Mouse (Mus musculus) myocyte (in vitro differentiated cells): Measurements from ENCODE around the gene Zfp36.

Experiments
- CEBPB ChIP-seq: IDR thresholded peaks from 2 replicates; pipeline ENCODE4 v1.6.1; 2011; ENCODE audit warnings: mild to moderate bottlenecking, moderate library complexity; ENCODE audit not compliant: poor library complexity, insufficient read depth, severe bottlenecking
- E2F4 ChIP-seq: IDR thresholded peaks from one replicate; pipeline ENCODE4 v1.6.1; 2011; ENCODE audit warnings: mild to moderate bottlenecking, control low read depth, moderate library complexity; ENCODE audit not compliant: insufficient read depth
- MAX ChIP-seq: IDR thresholded peaks from one replicate; pipeline ENCODE4 v1.6.1; 2011; ENCODE audit warnings: low read depth, mild to moderate bottlenecking, control low read depth
- MYOD1 ChIP-seq, 3 experiments: IDR thresholded peaks; one replicate each; pipeline ENCODE4 v1.6.1; 2011; ENCODE audit warnings: control low read depth in 2 of 3, low read depth in 2 of 3, mild to moderate bottlenecking in 2 of 3, moderate library complexity in 1 of 3; ENCODE audit not compliant: insufficient read length in 2 of 3, control insufficient read depth in 1 of 3
- MYOG ChIP-seq, 3 experiments: IDR thresholded peaks; one replicate each; pipeline ENCODE4 v1.6.1; 2011; ENCODE audit warnings: control low read depth in 2 of 3, low read depth in 2 of 3, mild to moderate bottlenecking in 2 of 3; ENCODE audit not compliant: insufficient read length in 2 of 3, control insufficient read depth in 1 of 3, insufficient read depth in 1 of 3
- POLR2A ChIP-seq: IDR thresholded peaks from one replicate; pipeline ENCODE4 v1.6.1; 2011; ENCODE audit warnings: low read depth, mild to moderate bottlenecking, control low read depth, moderate library complexity; ENCODE audit not compliant: insufficient read length
- POLR2AphosphoS2 ChIP-seq: IDR thresholded peaks from one replicate; pipeline ENCODE4 v1.6.1; 2011; ENCODE audit warnings: low read depth, control low read depth; ENCODE audit not compliant: insufficient read length
- SRF ChIP-seq: IDR thresholded peaks from one replicate; pipeline ENCODE4 v1.6.1; 2011; ENCODE audit warnings: low read depth; ENCODE audit not compliant: control insufficient read depth, insufficient read length
- TCF12 ChIP-seq: IDR thresholded peaks from one replicate; pipeline ENCODE4 v1.6.1; 2011; ENCODE audit warnings: mild to moderate bottlenecking, control low read depth; ENCODE audit not compliant: poor library complexity, insufficient read depth, severe bottlenecking
- TCF3 ChIP-seq: IDR thresholded peaks from one replicate; pipeline ENCODE4 v1.6.1; 2011; ENCODE audit warnings: low read depth, control low read depth; ENCODE audit not compliant: insufficient read length
- USF1 ChIP-seq: IDR thresholded peaks from one replicate; pipeline ENCODE4 v1.6.1; 2011; ENCODE audit warnings: low read depth, mild to moderate bottlenecking, control low read depth, moderate library complexity

DNA sequence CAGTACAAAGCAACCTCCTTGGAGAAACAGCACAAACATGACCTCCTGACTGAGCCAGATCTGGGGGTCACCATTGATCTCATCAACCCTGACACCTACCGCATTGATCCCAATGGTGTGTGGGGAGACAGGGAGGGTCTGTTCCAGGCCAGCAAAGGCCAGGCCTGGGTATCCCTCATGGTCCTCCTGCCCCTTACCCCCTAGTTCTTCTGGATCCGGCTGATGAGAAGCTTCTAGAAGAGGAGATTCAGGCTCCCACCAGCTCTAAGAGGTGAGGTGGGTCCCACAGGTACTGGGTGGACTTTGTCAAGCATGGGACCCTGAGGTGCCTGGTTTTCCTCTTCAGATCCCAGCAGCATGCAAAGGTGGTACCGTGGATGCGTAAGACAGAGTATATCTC is 15.4 kb upstream of the Zfp36 start:
- TF ChIP-seq POLR2A, result no peak
- no peak for TF ChIP-seq MYOG (IDR thresholded peaks at IDR 0.05; ENCODE audit: control insufficient read depth in 1 of 3, insufficient read depth in 1 of 3, insufficient read length in 2 of 3, low read depth in 2 of 3)
- no peak for TF ChIP-seq TCF12
- no peak for TF ChIP-seq USF1
- TF ChIP-seq E2F4, result no peak
- TF ChIP-seq POLR2AphosphoS2, result no peak
- TF ChIP-seq MYOD1 (IDR thresholded peaks at IDR 0.05; ENCODE audit: control insufficient read depth in 1 of 3, insufficient read length in 2 of 3, low read depth in 2 of 3), result no peak
- TF ChIP-seq MAX, result no peak
- no peak for TF ChIP-seq CEBPB
- no peak for TF ChIP-seq TCF3
- TF ChIP-seq SRF, result no peak
